Mouse (Mus musculus) adrenal gland, postnatal 10 days (tissue): ENCODE data around the gene Pdia4. TPM values are rescaled to one million over a fixed set of nuclear protein-coding genes. Genes with fewer than 3 reads are reported as not detected.
A peak's percentile ranks its signal among the peaks of the same experiment; 100 is the strongest.
"Not testable (repeated sequence)": the region's sequence is repeated elsewhere in the genome, so short reads cannot be mapped to it uniquely, and the experiment has no call there.

Experiments used
- DNase-seq: peaks from one replicate; pipeline ENCODE4 v3.0.0; 2021; ENCODE audit warnings: mixed read lengths
- long read RNA-seq, 2 experiments: library from polyadenylated mRNA; stranded (forward); transcript quantifications; one replicate each; pipeline ENCODE4 v2.0.0; 2021
- total RNA-seq, 2 experiments: library from RNA; stranded (reverse); gene quantifications; 2 replicates each; pipeline ENCODE4 v1.2.3; 2021

Pdia4 gene
- total RNA-seq = 10 to 100 TPM; 84.9 to 93.6 TPM
- long read RNA-seq, experiment 1, transcript Pdia4-201 (10 exons, 2,399 nt) = major isoform, 175 of 189 reads
- long read RNA-seq, experiment 1, partial matches to known transcripts = 9 of 189 reads
- long read RNA-seq, experiment 1, other reads (novel, unspliced or antisense) = 5 of 189 reads
- long read RNA-seq, experiment 2, transcript Pdia4-201 (10 exons, 2,399 nt) = major isoform, 91 of 97 reads
- long read RNA-seq, experiment 2, partial matches to known transcripts = 2 of 97 reads
- long read RNA-seq, experiment 2, other reads (novel, unspliced or antisense) = 4 of 97 reads

- peak; percentile 99 for DNase-seq
Measured at GRCm38 (mm10) chr6:47813257-47813878, at the start of gene Pdia4. Gene Pdia4 (minus strand): TSS chr6:47813430.

- DNase-seq = not testable (repeated sequence)
Measured at GRCm38 (mm10) chr6:47857729-47858128, 44.5 kb upstream of the Pdia4 start.

- no peak for DNase-seq
Measured at GRCm38 (mm10) chr6:47857241-47857640, 44.0 kb upstream of the Pdia4 start.

- no peak for DNase-seq
Measured at GRCm38 (mm10) chr6:47845779-47846178, 32.5 kb upstream of the Pdia4 start.

- no peak for DNase-seq
Measured at GRCm38 (mm10) chr6:47842337-47842736, 29.1 kb upstream of the Pdia4 start.

GRCm38 (mm10) chr6:47841831-47842230 is 28.6 kb upstream of the Pdia4 start:
- no peak for DNase-seq

GRCm38 (mm10) chr6:47841077-47841476 is 27.8 kb upstream of the Pdia4 start:
- DNase-seq = no peak

- DNase-seq = no peak
Measured at GRCm38 (mm10) chr6:47837630-47838029, 24.4 kb upstream of the Pdia4 start.

GRCm38 (mm10) chr6:47835984-47836521 is 22.8 kb upstream of the Pdia4 start:
- DNase-seq = peak; percentile 70

- DNase-seq = peak; percentile 99
Measured at GRCm38 (mm10) chr6:47835482-47835983, 22.3 kb upstream of the Pdia4 start, which contains the start of gene Zfp398. Gene Zfp398 (plus strand): TSS chr6:47835661.

- no peak for DNase-seq
Measured at GRCm38 (mm10) chr6:47832220-47832619, 19.0 kb upstream of the Pdia4 start.

GRCm38 (mm10) chr6:47830104-47831078 is 17.2 kb upstream of the Pdia4 start, which contains the start of gene Zfp786:
Gene Zfp786 (minus strand): TSS chr6:47830867.
- peak; percentile 96 for DNase-seq

- DNase-seq = no peak
Measured at GRCm38 (mm10) chr6:47828950-47829349, 15.7 kb upstream of the Pdia4 start.

GRCm38 (mm10) chr6:47827462-47827861 is 14.2 kb upstream of the Pdia4 start:
- no peak for DNase-seq

- no peak for DNase-seq
Measured at GRCm38 (mm10) chr6:47824241-47824640, 11.0 kb upstream of the Pdia4 start.

- no peak for DNase-seq
Measured at GRCm38 (mm10) chr6:47821776-47822175, 8.5 kb upstream of the Pdia4 start.

GRCm38 (mm10) chr6:47821236-47821635 is 8.0 kb upstream of the Pdia4 start:
- DNase-seq = no peak

GRCm38 (mm10) chr6:47819626-47820325 is 6.5 kb upstream of the Pdia4 start:
- DNase-seq = no peak

- DNase-seq = peak; percentile 22
Measured at GRCm38 (mm10) chr6:47818721-47819120, 5.5 kb upstream of the Pdia4 start.

- no peak for DNase-seq
Measured at GRCm38 (mm10) chr6:47816151-47816550, 2.9 kb upstream of the Pdia4 start.

- DNase-seq = no peak
Measured at GRCm38 (mm10) chr6:47812271-47812915, 837 bp downstream of the Pdia4 start.
